Mouse (Mus musculus) forebrain, embryonic 13.5 days (tissue): ENCODE measurements around the gene Ttf1. TPM values are rescaled to one million over a fixed set of nuclear protein-coding genes. Genes with fewer than 3 reads are reported as not detected.

Experiments
- ATAC-seq: fragments of 200-750 bp; cut with Nextera tagmentation; 2 replicates; pipeline ENCODE4 v1.8.0; 2017
- H3K27ac ChIP-seq: fragments of 300-500 bp; sonication (generic); 2 replicates; pipeline ENCODE4 v1.5.1; 2015; ENCODE audit warnings: inconsistent platforms, mild to moderate bottlenecking, moderate library complexity
- H3K27me3 ChIP-seq: fragments of 300-500 bp; sonication (generic); 2 replicates; pipeline ENCODE4 v1.6.1; 2015; ENCODE audit warnings: mild to moderate bottlenecking, inconsistent platforms
- H3K36me3 ChIP-seq: fragments of 300-500 bp; sonication (generic); 2 replicates; pipeline ENCODE4 v1.6.1; 2015; ENCODE audit warnings: mild to moderate bottlenecking, inconsistent platforms; ENCODE audit not compliant: poor library complexity, severe bottlenecking
- H3K4me1 ChIP-seq: fragments of 300-500 bp; sonication (generic); 2 replicates; pipeline ENCODE4 v1.6.1; 2015; ENCODE audit warnings: inconsistent platforms
- H3K4me2 ChIP-seq: fragments of 300-500 bp; sonication (generic); 2 replicates; pipeline ENCODE4 v1.6.1; 2015; ENCODE audit warnings: inconsistent platforms, mild to moderate bottlenecking, moderate library complexity
- H3K4me3 ChIP-seq: fragments of 300-500 bp; sonication (generic); 2 replicates; pipeline ENCODE4 v1.5.1; 2015; ENCODE audit warnings: mild to moderate bottlenecking, inconsistent platforms
- H3K9ac ChIP-seq: fragments of 300-500 bp; sonication (generic); 2 replicates; pipeline ENCODE4 v1.6.1; 2015; ENCODE audit warnings: mild to moderate bottlenecking, inconsistent platforms
- H3K9me3 ChIP-seq: fragments of 300-500 bp; sonication (generic); replicated peaks from 2 replicates; pipeline ENCODE4 v1.6.1; 2016; ENCODE audit warnings: inconsistent platforms
- WGBS: fragments of 180-500 bp; shearing (Covaris S2); methylation state at CpG from one replicate; pipeline ENCODE4 v1.1.7; 2015; 5-methylcytosine and 5-hydroxymethylcytosine counted together
- polyA plus RNA-seq: library from polyadenylated mRNA; unstranded; fragments of >200 nt; fragmentation: Nextera tagmentation; extraction: Ambion mirVana; gene quantifications from 2 replicates; pipeline ENCODE4 v1.2.1, GENCODE M21; 2015

Gene Ttf1
- polyA plus RNA-seq: 10.2 and 11.1 TPM in 2 replicates

DNA sequence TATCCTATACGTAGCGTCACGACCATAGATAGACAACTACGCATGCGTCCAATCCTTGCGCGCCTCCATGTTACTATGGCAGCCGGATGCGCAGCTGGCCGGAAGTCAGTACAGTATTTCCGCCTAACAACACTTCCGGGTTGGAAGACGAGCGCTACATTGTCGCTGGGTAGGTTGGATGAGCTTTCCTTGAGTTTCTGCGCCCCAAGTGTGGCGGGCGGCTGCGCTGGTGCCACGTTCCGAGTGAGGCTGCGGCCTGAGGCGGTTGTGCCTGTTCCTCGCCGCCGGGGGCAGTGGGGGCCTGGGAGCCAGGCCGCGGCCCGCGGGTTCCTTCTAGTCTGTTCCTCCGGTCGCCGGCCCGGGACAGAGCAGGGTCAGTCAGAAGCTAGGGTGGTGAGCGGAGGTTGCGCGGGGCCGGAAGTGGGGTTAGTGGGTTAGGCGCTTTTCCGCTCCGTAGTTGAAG, at the start of gene Ttf1:
Gene Ttf1 (plus strand): TSS at position 128 of the 463 bp plus-strand sequence.
- ATAC-seq: peak; percentile 98
- H3K27me3 ChIP-seq: peaks cover 29% of the 10 kb centered on the region
- peak within 1 kb of the TSS; percentile 91 for H3K4me3 ChIP-seq
- WGBS: under 1% methylated on average over 41 of the region's 41 CpGs
- H3K4me1 ChIP-seq: peaks cover 10% of the 10 kb centered on the region
- peak within 1 kb of the TSS; percentile 91 for H3K27ac ChIP-seq
- no peaks in the 10 kb centered on the region for H3K9me3 ChIP-seq
- H3K4me2 ChIP-seq: peak within 1 kb of the TSS; percentile 88
- H3K9ac ChIP-seq: peak within 1 kb of the TSS; percentile 77
- no peaks in the 10 kb centered on the region for H3K36me3 ChIP-seq

DNA sequence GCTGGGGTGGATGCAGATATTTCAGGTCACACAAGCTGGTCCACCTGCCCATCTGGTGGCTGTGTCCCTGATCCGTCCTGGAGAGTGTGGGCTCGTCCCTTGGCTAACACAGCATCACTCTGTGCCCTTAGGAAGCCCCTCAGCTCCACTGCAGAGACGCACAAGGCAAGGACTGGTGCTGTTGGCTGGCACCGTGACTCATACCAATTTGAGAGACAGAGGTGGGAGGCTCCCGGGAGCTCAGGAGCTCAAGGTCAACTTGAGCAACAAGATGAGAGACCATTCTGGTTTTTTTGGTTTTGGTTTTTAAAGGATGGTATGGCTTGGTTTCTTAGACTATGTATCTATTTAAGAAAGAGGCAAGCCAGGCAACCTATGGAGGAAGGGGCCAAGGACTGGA, 47.5 kb upstream of the Ttf1 start:
- ATAC-seq: no peak
- Histone ChIP-seq H3K4me3 (no peak overlapping the region), H3K9ac (no peak overlapping the region), H3K36me3 (no peaks in the 10 kb centered on the region), H3K4me2 (no peak overlapping the region), H3K27me3 (peaks cover 86% of the 10 kb centered on the region), H3K4me1 (peaks cover 20% of the 10 kb centered on the region), H3K27ac (no peak overlapping the region), H3K9me3 (no peaks in the 10 kb centered on the region)
- 65% methylated on average over 5 of the region's 5 CpGs for WGBS

DNA sequence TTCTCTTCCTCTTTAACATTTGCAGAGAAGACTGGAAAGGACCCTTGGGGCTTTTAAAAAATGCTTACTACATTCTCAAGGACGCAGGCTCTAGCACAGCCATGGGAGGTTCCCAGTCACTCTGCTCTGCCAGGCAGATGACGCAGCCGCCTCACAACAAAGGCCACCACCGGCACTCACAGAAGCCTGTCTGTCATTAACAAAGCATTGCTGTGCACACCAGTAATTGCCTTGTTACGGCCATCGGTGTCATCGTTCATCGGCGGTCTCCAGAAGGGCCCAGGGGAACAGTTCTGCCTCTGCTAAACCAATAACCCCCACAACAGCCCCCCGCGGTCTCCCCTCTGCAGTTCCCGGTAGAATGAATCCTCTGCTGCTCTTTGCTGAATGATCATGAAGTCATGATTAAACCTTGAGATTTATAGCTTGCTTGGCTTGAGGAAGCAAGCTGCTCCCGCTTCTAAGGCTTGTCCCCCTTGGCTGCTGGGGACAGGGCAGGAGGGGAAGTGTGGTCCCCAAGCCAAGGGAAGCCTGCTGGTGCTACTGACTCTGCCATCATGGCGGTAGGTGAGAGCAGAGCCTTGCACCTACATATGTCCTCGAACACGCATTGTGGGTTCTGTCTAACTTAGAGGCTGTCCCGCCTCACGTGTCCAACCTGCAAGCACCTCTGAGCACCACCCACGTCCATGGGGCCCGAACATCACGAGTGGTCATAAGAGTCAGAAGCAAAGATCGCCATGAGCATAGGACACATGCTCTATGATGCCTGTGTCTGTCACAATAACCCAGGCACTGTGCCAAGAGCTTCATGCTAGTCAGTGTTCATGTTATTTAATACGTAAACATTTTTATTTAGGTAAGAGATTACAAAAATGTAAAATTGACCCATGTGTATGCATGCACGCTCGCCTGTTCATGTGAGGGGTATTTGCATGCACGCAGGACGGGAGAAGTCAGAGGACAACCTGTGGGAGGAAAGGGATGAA, 43.2 kb upstream of the Ttf1 start:
- no peak overlapping the region for H3K9ac ChIP-seq
- H3K36me3 ChIP-seq: no peaks in the 10 kb centered on the region
- H3K4me2 ChIP-seq: peak overlapping the region; percentile 38
- ATAC-seq: peak; percentile 79; the same call in 1 of the 2 replicates
- H3K9me3 ChIP-seq: no peaks in the 10 kb centered on the region
- peaks cover 17% of the 10 kb centered on the region for H3K4me1 ChIP-seq
- H3K4me3 ChIP-seq: no peak overlapping the region
- 49% methylated on average over 27 of the region's 27 CpGs for WGBS
- peaks cover 80% of the 10 kb centered on the region for H3K27me3 ChIP-seq
- H3K27ac ChIP-seq: 0 out of 2 replicates have a peak overlapping the region, but pooled peaks have one; percentile 32

DNA sequence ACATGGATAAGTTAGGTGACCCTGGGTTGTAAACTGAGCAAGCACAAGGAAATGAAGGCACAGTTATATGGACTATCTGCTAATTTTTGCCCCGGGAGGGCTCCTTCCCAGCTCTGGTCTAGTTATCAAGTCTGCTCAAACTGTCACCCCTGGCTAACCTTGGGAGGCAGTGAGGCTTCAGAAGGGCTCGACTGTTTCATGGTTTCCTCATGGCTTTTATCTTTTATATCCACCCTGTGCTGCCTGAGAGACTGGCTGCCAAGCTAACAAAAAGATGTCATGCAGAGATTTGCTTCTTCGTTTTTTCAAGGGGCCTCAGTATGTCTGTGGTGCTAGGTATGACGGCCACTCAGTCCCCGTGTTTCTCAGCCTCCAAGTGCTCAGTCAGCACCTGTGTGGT, 41.4 kb upstream of the Ttf1 start:
- WGBS: 60% methylated on average over 5 of the region's 5 CpGs
- Histone ChIP-seq H3K27ac (no peak overlapping the region), H3K4me3 (no peak overlapping the region), H3K9ac (no peak overlapping the region), H3K9me3 (no peaks in the 10 kb centered on the region), H3K4me1 (peaks cover 11% of the 10 kb centered on the region), H3K36me3 (no peaks in the 10 kb centered on the region), H3K27me3 (peaks cover 80% of the 10 kb centered on the region), H3K4me2 (no peak overlapping the region)
- no peak for ATAC-seq

DNA sequence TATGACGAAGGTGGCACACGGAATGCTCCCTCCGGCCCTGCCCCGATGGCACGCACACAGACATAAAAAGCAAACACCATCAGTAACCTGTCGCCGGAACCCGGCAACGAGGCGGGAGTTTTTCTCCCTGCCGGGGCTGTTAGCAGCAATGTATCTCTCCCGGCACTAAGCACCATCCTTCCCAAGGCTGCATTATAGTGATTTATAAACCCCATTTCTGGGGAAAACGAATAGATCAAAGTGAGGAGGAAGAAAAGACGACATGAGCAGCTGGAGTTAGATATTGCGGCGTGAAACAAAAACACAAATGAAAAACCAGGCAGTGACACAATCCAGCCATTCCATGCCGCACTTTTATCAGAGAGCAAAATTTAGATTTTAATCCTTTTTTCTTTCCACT, 39.0 kb upstream of the Ttf1 start:
- H3K4me1 ChIP-seq: peaks cover 11% of the 10 kb centered on the region
- H3K9ac ChIP-seq: no peak overlapping the region
- no peaks in the 10 kb centered on the region for H3K36me3 ChIP-seq
- H3K4me3 ChIP-seq: no peak overlapping the region
- WGBS: 70% methylated on average over 17 of the region's 17 CpGs
- no peaks in the 10 kb centered on the region for H3K9me3 ChIP-seq
- no peak overlapping the region for H3K27ac ChIP-seq
- no peak for ATAC-seq
- peaks cover 79% of the 10 kb centered on the region for H3K27me3 ChIP-seq
- H3K4me2 ChIP-seq: no peak overlapping the region

DNA sequence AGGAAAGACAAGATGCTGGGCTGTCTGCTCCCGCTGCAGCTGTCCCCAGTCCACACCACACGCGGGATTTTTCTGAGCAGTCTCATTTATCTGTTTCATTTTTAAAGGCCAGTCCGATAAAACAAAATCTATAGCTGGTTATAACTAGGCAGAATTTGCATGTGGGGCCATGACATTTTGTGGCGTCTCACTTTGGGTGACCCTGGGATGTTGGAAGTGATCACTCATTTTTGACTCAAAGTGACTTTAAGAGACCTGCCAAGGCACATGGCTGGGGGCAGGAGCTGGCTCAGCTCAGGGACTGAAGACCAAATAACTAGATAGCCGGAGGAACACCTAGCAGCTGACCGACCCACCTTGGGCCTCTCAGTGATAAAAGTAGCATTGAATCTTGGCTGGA, 37.1 kb upstream of the Ttf1 start:
- Histone ChIP-seq H3K27me3 (peaks cover 90% of the 10 kb centered on the region), H3K4me1 (no peaks in the 10 kb centered on the region), H3K4me2 (no peak overlapping the region), H3K9me3 (no peaks in the 10 kb centered on the region), H3K9ac (no peak overlapping the region), H3K27ac (no peak overlapping the region), H3K4me3 (no peak overlapping the region), H3K36me3 (no peaks in the 10 kb centered on the region)
- WGBS: 96% methylated on average over 7 of the region's 7 CpGs
- no peak for ATAC-seq

DNA sequence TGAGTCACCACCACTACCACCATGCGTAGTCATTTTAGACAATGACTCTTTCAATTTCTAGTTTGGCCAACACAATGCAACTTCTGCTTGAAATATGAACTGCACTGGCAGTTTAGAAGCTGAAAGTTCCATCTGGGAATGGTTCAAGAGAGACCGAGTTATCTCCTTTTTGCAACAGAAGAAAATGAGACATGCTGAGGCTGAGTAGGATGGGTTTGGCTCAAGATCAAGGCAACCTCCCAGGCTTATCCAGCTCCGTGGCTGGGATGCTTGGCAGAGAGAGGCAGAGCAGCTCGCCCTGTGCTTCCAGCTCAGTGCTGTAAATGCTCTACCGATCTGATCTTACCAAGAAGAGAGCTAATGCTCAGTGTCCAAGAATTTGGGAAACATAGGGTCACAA, 34.8 kb upstream of the Ttf1 start:
- no peak overlapping the region for H3K4me2 ChIP-seq
- no peak overlapping the region for H3K27ac ChIP-seq
- H3K4me3 ChIP-seq: no peak overlapping the region
- 81% methylated on average over 5 of the region's 5 CpGs for WGBS
- no peaks in the 10 kb centered on the region for H3K9me3 ChIP-seq
- no peak for ATAC-seq
- no peaks in the 10 kb centered on the region for H3K36me3 ChIP-seq
- H3K4me1 ChIP-seq: peaks cover 8% of the 10 kb centered on the region
- H3K27me3 ChIP-seq: peaks cover 95% of the 10 kb centered on the region
- H3K9ac ChIP-seq: no peak overlapping the region

DNA sequence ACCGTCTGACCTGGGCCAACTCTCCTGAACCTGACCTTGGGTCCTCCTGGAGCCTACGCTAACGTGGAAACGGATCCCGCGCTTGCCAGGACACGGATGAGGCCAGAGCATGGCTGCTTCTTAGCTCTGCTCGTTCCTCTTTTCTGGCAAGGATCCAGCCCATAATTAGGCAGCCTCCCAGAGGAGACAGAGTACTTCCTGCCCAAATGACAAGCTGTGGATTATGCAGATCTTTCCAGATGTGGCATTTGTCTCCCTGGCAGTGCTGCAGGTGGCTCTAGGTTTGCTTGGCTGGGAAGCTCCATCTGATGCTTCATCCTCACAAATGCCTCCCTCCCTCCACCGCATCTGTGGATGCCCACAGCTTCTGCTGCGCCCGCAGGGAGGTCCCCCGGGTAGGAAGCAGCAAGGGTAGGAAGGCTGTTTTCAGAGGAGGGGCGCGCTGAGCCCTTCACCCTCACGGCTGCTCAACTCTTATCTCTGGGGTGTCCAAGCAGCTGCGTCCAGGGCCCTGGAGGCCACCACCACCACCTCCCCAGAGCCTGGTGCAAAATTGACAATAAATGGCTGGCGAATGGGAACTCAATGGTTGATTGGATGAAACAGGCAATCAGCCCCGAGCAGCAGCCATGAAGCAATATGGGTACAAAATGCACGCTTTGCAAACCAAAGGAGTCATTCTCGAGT, 29.9 kb upstream of the Ttf1 start:
- H3K9ac ChIP-seq: no peak overlapping the region
- WGBS: 41% methylated on average over 20 of the region's 20 CpGs
- no peak overlapping the region for H3K27ac ChIP-seq
- peaks cover 98% of the 10 kb centered on the region for H3K27me3 ChIP-seq
- no peaks in the 10 kb centered on the region for H3K36me3 ChIP-seq
- peaks cover 38% of the 10 kb centered on the region for H3K4me1 ChIP-seq
- 0 out of 2 replicates have a peak overlapping the region, but pooled peaks have one; percentile 8 for H3K4me2 ChIP-seq
- no peaks in the 10 kb centered on the region for H3K9me3 ChIP-seq
- ATAC-seq: peak; percentile 57; the same call in 1 of the 2 replicates
- no peak overlapping the region for H3K4me3 ChIP-seq

DNA sequence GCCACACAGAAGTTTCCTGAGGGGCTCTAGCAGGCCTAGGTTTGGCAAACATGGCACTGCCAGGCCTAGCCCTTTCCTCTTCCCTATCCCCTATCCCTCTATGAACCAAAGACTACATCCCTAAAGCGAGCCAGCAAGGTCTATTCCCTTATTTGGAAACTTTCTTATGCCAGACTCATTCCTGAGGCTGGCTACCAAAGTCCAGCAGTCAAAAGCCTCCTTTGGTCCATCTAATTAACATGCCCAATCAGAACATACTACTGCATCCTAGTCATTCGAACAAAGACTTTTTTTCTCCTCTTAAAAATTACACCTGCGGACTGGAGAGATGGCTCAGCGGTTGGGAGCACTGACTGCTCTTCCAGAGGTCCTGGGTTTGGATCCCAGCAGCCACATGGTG, 28.1 kb upstream of the Ttf1 start:
- H3K36me3 ChIP-seq: no peaks in the 10 kb centered on the region
- H3K4me2 ChIP-seq: no peak overlapping the region
- 83% methylated on average over 4 of the region's 4 CpGs for WGBS
- H3K27me3 ChIP-seq: peaks cover 96% of the 10 kb centered on the region
- H3K4me3 ChIP-seq: no peak overlapping the region
- no peaks in the 10 kb centered on the region for H3K9me3 ChIP-seq
- H3K9ac ChIP-seq: no peak overlapping the region
- H3K27ac ChIP-seq: no peak overlapping the region
- ATAC-seq: no peak
- H3K4me1 ChIP-seq: peaks cover 38% of the 10 kb centered on the region

DNA sequence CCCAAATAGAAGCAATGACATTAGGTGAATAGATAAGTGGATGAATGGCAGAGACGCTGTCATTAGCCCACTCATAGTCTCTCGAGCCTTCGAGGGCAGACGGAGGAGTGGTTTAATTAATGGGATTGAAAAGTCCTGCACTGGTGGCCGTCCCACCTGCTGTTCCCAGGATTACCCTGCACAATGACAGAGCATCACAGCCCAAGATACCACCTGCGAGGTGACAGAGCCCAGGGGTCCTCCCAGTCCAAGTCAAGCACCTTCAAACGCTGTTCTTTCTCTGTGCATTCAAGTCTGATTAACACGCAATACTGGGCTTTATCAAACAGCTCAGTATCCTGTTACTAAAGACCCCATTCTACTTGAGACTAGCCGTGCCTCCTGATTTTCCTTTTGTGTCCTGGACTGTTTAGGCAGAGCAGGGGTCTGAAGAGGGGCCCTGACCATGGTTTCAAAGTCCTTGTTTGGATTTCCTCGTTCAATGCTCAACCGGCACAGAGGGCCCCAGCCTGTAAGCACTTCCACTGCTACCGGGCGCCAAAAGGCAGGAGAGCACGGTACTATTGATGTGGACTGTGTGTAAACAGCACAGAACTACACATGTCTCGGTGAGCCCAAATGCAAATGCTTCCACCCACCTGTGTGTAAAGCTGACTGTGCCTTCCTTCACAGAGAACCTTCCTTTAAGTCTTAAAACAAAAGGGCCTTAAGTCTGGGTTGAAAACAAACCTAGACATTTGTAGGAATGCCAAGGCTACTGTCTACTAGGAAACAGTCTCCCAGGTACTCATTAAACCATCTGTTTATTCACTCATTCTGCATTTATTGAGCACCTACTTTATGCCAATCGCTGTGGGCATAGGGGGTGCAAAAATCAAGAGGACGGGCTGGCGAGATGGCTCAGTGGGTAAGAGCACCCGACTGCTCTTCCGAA, 25.3 kb upstream of the Ttf1 start:
- H3K27me3 ChIP-seq: peaks cover 98% of the 10 kb centered on the region
- H3K9me3 ChIP-seq: no peaks in the 10 kb centered on the region
- no peak overlapping the region for H3K9ac ChIP-seq
- H3K36me3 ChIP-seq: no peaks in the 10 kb centered on the region
- H3K4me2 ChIP-seq: no peak overlapping the region
- 26% methylated on average over 20 of the region's 20 CpGs for WGBS
- peaks cover 35% of the 10 kb centered on the region for H3K4me1 ChIP-seq
- H3K27ac ChIP-seq: no peak overlapping the region
- H3K4me3 ChIP-seq: no peak overlapping the region
- no peak for ATAC-seq

DNA sequence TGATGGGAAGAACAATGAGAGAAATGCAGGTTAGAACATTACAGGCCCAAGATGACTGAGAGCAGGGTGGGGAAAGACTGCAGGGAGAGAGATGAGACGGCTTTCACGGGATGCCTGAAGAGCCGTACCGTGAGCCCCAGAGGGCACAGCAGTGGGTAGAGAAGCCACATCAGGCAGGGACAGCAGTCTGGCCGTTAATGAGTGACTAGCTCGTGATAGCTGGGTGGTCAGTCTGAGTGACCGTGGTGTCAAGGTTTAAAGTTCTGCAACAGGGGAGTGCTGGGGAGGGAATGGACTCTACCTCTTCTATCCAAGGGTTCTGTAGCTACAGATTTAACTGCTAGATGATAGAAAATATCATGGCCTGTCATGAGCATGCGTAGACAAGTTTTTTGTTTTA, 24.4 kb upstream of the Ttf1 start:
- no peak overlapping the region for H3K4me2 ChIP-seq
- H3K9me3 ChIP-seq: no peaks in the 10 kb centered on the region
- peaks cover 98% of the 10 kb centered on the region for H3K27me3 ChIP-seq
- no peak overlapping the region for H3K4me3 ChIP-seq
- H3K4me1 ChIP-seq: peaks cover 36% of the 10 kb centered on the region
- ATAC-seq: no peak
- WGBS: 45% methylated on average over 8 of the region's 8 CpGs
- H3K36me3 ChIP-seq: no peaks in the 10 kb centered on the region
- H3K27ac ChIP-seq: no peak overlapping the region
- H3K9ac ChIP-seq: no peak overlapping the region
